Mouse (Mus musculus): ENCODE results near the gene Slc3a1.

The Slc3a1 gene

DNA sequence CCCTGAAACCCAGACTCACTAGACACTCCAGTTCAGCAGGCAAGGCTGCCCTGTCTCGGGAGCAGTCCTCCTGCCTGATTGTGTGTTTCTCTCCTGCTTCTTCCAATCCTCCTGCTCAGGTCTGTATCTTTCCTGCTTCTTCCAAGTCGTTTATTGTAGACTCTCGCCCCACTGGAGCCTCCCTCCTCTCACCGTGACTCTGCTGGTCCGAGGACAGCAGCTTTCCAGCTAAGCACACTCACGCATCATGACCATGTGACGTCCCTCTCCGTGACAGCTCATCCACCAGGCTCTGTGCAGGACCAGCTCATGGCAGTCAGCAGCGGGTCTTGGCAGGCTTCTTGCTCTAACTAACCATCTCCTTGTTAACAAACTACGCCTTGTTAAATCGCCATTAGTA lies 5.9 kb downstream of the Slc3a1 start:
- peak; percentile 35 for DNase-seq (ENCODE audit: low read depth, low spot score)

DNA sequence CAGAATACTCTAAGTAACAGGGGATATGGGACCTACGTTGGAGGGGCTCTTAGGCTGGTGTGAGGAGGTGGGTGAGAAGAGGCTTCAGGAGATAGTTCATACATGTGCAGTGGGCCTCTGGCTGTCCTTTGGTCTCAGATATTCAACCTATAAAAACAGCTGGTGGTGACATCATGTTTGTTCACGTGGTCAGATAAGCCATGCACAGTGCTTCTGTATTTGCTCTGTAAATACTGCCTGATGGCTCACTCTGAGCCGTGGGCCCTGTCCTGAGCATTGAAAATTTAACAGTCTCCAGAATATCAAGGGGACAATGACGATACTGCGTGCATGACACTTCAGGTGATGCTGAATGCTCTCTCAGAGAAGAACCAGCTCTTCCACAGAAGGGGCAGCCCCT lies 9.7 kb downstream of the Slc3a1 start:
- no peak for DNase-seq (ENCODE audit: low read depth, low spot score)

DNA sequence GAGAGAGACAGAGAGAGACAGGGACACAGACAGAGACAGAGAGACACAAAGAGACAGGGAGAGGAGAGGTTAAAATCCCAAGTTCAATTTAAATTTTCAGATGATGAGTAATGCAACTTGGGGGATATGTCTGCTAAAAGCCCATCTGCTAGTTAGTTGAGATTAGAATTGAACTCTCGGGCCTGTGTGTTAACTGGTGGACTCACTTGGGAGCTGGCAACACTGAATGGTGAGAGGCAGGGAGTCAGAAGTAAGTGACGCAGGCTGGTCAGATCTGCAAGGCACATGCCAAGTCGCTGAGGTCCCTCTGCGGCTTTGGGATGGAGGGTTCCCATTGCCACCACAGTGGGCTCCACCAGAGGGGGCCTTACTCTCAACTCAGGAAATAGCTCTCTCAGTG lies 10.1 kb downstream of the Slc3a1 start:
- DNase-seq (ENCODE audit: low read depth, low spot score) = no peak

DNA sequence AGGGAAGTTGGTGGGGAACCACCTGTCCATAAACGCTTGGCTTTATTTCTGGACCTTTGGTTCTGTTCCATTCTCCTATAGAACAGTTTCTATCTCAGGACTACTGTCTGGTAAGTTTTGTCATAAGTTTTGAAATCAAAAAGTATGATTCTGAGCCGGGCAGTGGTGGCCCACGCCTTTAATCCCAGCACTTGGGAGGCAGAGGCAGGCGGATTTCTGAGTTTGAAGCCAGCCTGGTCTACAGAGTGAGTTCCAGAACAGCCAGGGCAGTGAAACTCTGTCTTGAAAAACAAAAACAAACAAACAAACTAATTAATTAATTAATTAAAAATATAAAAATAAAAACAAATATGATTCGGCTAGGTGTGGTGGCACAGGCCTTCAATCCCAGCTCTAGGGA lies 10.6 kb downstream of the Slc3a1 start:
- no peak for DNase-seq (ENCODE audit: low read depth, low spot score)

DNA sequence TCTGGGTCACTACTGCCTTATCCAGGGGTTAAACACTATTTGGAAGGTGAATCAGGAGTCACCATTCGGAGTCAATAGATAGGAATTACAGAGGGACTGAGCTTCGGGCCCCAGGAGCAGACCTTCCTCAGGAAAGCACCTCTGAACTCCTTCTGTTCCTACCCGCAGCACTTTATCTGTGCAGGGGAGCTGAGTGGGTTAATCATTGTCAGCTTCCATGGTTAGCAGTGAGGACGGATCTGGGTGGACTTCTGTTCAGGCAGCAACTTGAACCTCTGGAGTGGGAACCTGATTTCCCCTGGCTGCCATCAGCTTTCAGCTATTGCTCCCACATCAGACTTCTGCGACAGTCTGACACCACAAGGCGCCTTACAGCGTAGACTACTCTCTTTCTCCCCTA lies 12.7 kb downstream of the Slc3a1 start:
- no peak for DNase-seq (ENCODE audit: low read depth, low spot score)

DNA sequence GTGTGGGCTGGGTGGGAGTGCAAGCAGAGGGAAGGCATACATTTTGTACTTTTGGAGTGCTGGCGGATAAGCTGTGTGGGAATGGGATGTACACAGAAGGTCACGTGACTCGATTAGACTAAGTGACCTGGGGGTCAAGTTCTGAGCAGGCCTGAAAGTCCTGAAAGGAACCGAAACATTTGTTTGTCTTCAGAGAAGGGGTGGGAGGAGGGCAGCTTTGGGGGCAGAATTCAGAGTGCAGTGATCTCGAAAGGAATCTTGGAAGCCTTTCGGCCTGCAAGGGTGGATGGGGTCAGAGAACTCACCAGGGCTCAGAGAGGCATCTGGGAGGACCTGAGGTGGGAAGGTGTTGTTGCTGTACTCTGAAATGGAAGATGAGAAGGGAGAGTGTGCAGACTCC lies 14.2 kb downstream of the Slc3a1 start:
- no peak for DNase-seq (ENCODE audit: low read depth, low spot score)

DNA sequence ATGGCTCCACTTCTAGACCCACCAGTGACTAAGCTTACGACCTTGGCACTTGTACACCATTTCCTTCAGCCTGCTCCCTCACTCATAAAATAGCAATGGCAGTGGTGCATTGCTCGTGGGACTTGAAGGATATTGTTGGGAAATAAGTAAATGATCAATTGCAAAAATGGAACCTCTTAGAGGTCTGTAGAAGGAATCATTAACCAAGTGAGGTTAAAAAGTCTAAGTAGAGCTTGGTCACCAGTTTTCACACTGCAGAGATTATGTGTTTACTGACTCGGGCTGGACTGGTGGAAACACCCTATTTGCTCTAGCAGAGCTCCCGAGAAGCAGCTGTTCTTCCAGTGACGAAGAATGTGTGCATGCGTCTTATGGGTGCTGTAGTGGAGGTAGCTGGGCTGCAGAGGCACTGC lies 15.2 kb downstream of the Slc3a1 start:
- no peak for DNase-seq (ENCODE audit: low read depth, low spot score)

DNA sequence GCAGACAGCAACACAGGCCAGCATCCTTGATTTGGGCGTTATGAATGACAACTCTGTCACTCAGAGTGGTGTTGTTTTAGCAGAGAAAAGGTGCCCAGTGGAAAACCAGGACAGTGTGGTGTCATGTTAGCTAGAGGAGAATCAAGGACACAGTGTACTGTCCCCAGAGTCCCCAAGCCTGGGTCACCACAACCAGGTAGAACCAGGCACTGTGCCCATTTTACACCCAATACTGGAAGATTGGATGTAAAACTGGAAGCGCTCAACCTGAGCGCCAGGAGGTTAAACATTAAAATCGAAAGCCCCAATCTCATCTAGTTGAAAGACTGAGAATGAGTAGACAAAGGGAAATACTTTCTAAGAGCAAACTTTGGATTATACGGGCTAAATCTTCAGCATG lies 16.3 kb downstream of the Slc3a1 start:
- DNase-seq (ENCODE audit: low read depth, low spot score) = no peak

DNA sequence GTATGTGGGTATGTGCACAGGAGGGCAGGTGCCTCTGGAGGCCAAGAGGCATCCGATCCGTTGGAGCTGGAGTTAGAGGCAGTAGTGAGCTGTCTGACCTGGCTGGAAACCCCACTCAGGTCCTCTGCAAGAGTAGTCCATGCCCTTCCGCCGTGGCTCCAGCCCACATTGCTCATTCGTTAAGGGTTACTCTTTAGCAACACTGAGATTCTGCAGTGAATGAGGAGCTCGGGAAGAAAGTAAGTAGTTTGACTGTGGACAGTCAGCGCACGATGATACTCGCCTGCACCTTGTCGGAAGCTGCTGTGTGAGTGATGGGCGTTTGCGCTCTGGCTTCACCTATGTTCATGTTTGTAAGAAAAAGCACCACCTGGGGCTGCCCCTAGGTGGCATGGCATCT lies 17.0 kb downstream of the Slc3a1 start:
- DNase-seq (ENCODE audit: low read depth, low spot score) = no peak

DNA sequence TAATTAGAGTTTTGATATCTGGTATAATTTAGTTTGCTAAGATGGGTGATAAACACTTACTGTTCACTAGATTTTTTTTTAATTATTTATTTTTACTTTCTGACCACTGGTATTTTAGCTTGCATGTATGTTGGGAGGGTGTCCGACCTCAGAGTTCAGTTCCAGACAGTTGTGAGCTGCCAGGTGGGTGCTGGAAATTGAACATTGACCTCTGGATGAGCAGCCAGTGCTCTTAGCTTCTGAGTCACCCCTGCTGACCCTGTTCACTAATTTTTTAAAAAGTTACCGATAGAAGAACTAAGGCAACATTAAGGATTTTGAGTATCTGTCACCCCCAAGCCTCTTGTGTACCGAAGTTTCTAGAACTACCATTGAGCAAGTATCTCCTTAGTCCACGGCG lies 20.2 kb downstream of the Slc3a1 start:
- no peak for DNase-seq (ENCODE audit: low read depth, low spot score)

DNA sequence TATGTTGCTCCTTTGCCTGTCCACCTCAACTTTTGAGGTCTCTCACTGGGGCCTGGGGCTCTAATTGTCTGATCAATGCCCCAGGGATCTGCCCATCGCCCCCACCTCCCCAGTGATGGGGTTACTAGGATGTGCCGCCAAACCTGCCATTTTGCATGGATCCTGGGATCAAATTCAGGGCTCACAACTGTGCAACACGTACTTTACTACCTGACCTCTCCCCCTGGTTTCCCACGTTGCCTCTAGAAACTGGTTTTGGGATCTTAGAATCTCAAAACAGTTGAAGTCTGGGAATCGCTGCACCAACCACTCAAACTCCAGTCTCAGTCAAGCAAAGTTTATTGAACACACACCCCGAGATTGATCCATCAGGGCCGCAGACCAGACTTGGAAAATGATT lies 30.1 kb downstream of the Slc3a1 start:
- DNase-seq (ENCODE audit: low read depth, low spot score) = no peak

DNA sequence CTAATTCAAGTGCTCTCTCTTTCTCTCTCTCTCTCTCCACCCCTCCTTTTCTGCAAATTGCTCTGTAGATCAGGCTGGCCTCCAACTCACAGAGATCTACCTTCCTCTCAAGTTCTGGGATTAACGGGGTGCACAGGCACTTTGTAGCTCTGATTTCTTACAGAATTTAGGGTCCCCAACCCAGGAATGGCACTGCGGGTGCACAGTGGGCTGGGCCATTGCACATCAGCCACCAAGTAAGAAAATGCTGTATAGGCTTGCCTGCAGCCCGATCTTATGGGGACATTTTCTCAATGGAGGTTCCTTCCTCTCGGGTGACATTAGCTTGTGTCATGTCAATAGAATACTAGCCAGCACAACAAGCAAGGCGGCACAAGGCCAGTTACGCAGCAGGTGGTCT lies 31.0 kb downstream of the Slc3a1 start:
- no peak for DNase-seq (ENCODE audit: low read depth, low spot score)

DNA sequence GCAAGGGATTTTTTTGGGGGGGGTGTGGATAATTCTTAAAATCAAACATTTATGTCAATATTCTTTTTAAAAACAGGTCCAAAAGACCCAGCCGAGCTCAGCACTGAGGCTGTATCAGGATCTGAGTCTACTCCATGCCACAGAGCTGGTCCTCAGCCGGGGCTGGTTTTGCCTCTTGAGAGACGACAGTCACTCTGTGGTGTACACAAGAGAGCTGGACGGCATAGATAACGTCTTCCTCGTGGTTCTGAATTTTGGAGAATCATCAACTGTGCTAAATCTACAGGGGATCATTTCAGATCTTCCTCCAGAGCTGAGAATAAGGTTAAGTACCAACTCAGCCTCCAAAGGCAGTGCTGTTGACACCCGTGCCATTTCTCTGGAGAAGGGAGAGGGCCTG lies 35.4 kb downstream of the Slc3a1 start:
- DNase-seq (ENCODE audit: low read depth, low spot score) = no peak

DNA sequence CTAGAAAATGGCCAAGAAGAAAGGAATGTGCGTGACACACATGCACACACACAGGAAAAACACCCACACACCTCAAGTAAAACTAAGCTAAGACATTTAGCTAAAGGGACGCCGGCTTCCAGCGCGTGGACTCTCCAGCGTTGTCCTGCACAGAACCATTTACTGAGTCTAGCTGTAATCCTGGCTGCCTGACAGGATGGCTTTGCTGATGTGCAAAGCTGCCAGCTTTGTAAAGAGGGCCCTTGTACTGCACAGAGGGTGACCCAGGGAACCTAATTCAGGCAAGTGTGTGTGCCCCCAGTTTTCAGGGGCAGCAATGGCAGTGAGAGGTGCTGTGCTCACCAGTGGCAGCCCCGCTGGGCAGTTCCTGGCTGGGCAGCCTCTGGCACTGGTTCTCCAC lies 39.2 kb downstream of the Slc3a1 start:
- DNase-seq (ENCODE audit: low read depth, low spot score) = no peak

DNA sequence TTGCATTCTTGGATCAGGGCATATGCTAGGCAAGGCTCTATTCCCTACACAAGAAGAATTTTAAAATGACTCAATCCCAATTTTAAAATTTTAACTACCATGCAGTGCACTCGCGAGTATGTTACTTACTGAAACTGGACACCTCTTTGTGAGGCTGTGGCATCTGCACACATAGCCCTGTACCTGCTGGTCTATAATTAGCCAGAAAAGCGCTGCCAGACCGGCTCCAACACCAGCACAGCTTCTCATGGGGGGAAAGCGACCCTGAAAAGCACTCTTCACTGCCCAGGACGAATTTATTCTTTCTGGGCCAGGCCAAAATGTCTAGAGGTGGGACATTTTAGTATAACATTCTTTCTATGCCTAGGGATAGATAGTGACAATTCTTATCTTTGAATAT lies 42.5 kb downstream of the Slc3a1 start:
- no peak for DNase-seq (ENCODE audit: low read depth, low spot score)

DNA sequence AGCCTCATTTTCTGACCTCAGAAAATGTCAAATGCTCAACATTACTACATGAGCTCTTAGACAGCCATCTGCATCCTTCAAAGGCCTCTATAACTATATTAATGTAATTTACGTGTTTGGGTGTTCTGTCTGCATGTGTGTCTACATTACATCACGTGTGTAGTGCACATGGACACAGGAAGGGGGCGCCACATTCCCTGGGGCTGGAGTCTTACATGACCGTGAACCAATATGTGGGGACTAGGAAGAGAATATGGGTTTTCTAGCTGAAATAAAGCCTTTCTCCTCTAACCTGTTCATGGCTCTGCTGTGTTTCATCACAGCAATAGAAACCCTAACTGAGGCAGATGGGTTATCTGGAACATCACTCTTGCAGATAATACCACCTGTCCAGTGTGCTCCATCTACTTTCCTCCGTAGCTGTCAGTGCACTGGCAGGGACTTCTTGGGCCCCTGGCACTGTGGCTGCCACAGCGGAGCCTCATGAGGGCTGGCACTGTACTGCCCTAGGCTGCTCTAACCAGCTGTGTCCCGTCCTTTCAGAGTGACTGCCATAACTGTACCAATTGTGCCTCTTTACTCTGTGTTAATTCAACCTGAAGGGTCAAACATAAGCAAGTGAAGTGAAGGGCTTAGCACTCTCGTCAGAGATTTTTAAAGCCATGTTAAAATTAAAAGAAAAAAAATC lies 43.1 kb downstream of the Slc3a1 start:
- no peak for DNase-seq (ENCODE audit: low read depth, low spot score)

DNA sequence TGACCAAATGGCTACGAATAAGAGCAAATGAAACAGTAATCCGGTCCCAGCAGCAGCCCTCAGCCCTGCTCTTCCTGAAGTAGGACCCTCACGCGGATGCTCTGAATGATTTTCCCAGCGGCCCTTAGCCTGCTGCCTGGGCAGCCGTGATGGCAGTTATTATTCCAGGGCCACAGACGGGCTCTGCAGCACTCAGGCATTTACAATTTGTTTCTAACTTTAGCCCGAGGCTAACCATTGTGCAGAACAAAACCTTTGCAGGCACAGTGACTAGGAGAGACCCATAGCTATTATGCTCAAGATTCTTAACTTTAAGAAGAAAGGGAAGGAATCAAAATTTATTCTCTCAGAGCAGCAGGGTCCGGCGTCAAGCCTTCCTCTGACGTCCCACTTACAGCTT lies 44.2 kb downstream of the Slc3a1 start:
- no peak for DNase-seq (ENCODE audit: low read depth, low spot score)

DNA sequence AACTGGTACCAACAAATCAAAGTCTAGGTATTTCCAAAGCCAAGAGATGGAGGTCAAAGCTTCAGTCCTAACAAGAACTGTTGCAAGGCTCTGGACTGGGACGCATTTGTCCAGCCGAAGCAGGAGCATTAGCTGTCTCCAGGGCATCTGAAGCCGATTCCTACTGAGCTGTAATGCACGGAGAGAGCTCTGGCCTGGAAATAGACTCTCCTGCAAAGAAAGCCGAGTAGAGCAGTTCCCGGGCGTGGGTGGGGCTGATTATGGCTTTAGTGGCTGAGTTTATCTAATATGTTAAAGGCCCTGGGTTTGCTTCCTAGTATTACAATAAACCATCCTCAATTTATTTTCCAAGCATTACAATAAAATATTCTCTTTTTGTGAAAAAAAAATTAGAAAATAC lies 45.0 kb downstream of the Slc3a1 start:
- no peak for DNase-seq (ENCODE audit: low read depth, low spot score)

DNA sequence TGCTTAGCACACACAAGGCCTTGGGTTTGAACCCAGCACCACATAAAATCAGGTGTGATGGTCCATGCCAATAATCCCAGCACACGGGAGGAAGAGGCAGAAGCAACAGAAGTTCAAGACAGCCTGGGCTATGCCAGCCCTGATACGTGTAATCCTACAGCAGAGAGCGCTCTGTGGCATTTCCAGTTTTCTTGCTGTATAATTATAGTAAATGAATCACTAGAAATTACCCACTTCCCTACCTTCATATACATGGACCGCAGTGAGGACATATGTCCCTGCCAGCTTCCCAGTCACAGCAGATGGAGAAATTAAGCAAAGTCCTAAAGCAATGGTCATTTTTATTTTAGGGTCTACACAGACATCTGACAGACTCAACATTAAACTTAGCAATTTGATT lies 45.9 kb downstream of the Slc3a1 start:
- DNase-seq (ENCODE audit: low read depth, low spot score) = peak; percentile 17

DNA sequence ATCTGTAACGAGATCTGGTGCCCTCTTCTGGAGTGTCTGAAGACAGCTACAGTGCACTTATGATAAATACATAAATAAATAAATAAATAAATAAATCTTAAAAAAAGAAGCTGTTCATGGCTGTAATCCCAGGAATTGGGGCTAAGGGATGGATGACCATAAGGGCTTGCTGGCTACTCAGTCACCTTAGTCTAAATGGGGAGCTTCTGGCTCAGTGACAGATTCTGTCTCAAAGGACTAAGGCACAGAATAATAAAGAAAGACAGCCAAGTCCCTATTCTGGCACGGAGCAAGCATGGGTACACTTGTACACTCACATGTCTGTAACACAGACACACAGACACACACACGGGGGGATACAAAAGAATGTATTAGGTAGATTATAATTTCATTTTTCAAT lies 51.1 kb downstream of the Slc3a1 start:
- DNase-seq (ENCODE audit: low read depth, low spot score) = no peak

DNA sequence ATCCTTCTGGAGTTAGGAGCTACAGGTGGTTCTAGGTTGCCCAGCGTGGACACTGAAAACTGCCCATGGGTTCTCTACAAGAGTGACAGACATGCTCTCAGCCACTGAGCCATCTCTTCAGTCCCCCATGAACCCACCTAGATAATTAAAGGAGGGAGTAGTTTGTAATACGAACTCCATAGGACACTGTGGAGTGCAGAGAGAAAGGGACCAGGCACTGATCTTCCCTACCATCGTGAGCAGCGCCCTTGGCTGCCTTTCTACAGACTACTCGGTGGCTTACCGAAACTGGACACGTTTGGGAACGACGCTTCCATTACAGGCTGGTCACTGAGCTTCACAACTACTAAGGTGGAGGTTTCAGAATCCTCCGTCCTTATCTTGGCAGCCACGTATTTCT lies 52.6 kb downstream of the Slc3a1 start:
- DNase-seq (ENCODE audit: low read depth, low spot score) = no peak

DNA sequence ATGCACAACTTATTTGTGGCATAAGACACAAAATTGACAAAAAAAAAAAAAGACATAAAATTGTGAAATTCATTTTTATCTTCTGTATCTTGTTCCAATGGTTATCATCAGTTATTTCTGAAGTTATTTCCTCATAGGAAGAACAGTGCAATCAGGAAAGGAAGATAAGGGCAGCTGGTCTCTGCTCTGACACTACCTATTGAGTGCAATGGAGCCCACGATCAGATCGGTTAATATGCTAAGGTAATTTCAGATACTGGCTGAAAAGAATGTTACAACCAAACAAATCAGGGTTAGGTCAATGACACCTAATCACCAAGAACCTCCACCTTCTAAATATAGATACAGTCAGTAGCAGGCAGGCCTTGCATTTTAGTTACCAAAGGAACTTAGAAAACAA lies 57.2 kb downstream of the Slc3a1 start:
- DNase-seq (ENCODE audit: low read depth, low spot score) = no peak

DNA sequence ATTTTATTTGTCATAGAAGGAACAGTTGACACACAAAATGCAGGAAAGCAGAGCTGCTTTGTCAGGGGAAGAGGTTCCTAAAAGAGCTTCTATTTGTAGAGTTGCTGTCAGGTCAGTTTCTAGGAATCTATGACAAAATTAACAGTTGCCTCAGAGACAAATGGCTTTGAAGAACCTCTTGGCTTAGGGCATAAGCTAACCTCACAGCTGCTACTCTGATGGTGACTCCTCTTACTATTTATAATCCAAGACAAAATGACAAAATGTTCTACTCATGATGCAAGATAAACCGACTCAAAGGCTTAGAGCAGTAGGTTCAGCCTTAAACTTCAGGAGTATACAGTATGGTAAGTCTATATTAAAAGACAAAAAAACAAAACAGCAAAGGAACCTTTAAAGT lies 58.3 kb downstream of the Slc3a1 start:
- no peak for DNase-seq (ENCODE audit: low read depth, low spot score)

DNA sequence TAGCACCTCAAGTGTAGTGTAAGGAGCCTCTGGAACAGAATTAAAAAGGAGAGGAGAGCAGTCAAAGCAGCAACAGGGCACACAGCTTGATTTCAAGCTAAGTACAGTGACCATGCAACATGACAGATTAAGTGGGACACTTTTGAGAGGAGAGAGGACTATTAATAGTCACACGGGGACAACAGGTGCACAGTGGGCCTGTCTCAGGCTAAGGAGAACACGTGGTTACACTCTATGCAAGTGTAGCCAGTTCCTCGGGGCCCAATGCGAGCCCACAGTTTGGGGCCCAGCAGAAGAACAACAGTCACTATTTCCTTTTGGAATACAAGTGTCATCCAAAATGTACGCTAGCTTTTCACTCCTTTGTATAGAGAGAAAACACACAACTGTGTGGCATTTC lies 59.4 kb downstream of the Slc3a1 start:
- DNase-seq (ENCODE audit: low read depth, low spot score) = no peak
